Mouse (Mus musculus) brain, embryonic 14.5 days (tissue): Measurements from ENCODE around the gene Mafk.

Experiments used
- CTCF ChIP-seq: fragments of 200-500 bp; IDR thresholded peaks from 2 replicates; pipeline ENCODE4 v1.5.1; 2012; ENCODE audit warnings: inconsistent platforms, mild to moderate bottlenecking, moderate library complexity, borderline replicate concordance; ENCODE audit not compliant: insufficient read depth, insufficient read length; ENCODE audit errors: extremely low read depth
- POLR2A ChIP-seq: fragments of 200-500 bp; IDR thresholded peaks from 2 replicates; pipeline ENCODE4 v1.6.1; 2012; ENCODE audit warnings: mild to moderate bottlenecking, inconsistent platforms, borderline replicate concordance; ENCODE audit not compliant: poor library complexity, insufficient read depth, insufficient read length, severe bottlenecking; ENCODE audit errors: extremely low read depth

DNA sequence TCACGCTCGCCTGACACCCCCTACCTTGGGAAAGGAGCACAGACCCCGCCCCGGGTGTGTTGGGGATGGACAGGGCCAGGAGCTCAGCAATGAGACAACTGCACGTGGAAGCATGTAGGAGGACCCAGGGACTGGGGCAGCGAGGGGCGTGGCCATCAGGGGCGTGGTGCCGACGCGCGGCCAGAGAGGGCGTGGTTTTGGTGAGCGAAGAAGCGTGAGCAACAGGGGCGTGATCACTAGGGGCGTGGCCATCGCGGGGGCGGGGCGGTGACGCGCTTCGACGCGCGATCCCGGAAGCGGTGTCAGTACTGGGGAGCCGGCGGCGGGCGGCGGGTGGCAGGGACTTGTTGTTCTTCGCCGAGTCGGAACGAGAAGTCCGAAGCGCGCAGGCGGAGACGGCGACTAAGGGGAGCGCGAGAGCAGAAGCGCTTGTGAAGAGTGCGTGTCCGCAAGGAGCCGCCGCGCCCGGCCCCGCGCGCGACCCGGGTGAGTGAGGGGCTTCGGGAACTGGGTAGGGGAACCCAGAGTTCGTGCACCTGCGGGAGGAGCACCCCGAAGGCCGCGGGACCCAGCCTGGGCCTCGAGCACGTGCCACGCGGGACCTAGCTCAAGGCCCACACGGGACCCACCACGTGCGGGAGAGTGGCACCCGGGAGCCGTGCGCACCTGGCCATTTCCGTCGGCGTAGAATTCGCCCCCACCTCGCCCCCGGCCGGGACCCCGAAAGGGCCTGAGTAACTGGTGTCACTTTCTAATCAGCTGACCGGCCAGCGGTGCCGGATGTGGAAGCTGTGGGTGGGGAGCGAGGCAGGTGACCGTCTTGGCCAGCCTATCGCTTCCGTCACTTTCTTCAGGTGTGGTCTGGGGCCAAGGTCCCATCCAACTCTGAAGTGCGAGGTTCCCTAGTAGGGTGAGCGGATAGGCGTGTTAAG lies at the start of gene Mafk:
- TF ChIP-seq CTCF: no peak
- 0 out of 2 replicates have a peak, but pooled peaks have one; percentile 39 for TF ChIP-seq POLR2A
